Mouse (Mus musculus): Measurements from ENCODE around the gene P2ry12. TPM values are rescaled to one million over a fixed set of nuclear protein-coding genes. Genes with fewer than 3 reads are reported as not detected.

P2ry12 gene
- polyA plus RNA-seq, 1 experiment = not detected

GRCm38 (mm10) chr3:59210727-59211126, 51.9 kb downstream of the P2ry12 start, which contains the start of gene P2ry13:
Gene P2ry13, minus strand, starts transcription at chr3:59210882.
- TF ChIP-seq CTCF (IDR thresholded peaks at IDR 0.05; ENCODE audit: low read depth, low read length) (no peak), POLR2A (IDR thresholded peaks at IDR 0.05; ENCODE audit: insufficient read depth, low read length) (no peak)
- Histone ChIP-seq H3K4me3 (ENCODE audit: low read depth, low read length) (no peak within 1 kb of the TSS), H3K27ac (ENCODE audit: insufficient read depth, low read length) (no peak within 1 kb of the TSS), H3K9me3 (replicated peaks; ENCODE audit: control insufficient read depth, insufficient read depth, low read length, poor library complexity, severe bottlenecking) (no peaks in the 10 kb centered on the region), H3K36me3 (ENCODE audit: control insufficient read depth, insufficient read depth, low read length, poor library complexity, severe bottlenecking) (no peaks in the 10 kb centered on the region), H3K27me3 (ENCODE audit: control insufficient read depth, insufficient read depth, low read length, poor library complexity, severe bottlenecking) (no peaks in the 10 kb centered on the region), H3K4me1 (ENCODE audit: control insufficient read depth, insufficient read depth, low read length) (no peaks in the 10 kb centered on the region), H3K9ac (ENCODE audit: low read depth, poor library complexity, severe bottlenecking) (no peak within 1 kb of the TSS)

- H3K9ac ChIP-seq (ENCODE audit: low read depth, poor library complexity, severe bottlenecking) = no peak overlapping the region
Measured at GRCm38 (mm10) chr3:59210089-59210488, 52.6 kb downstream of the P2ry12 start.

GRCm38 (mm10) chr3:59208650-59209548, 53.8 kb downstream of the P2ry12 start:
- Histone ChIP-seq H3K36me3 (ENCODE audit: control insufficient read depth, insufficient read depth, low read length, poor library complexity, severe bottlenecking) (no peaks in the 10 kb centered on the region), H3K4me1 (ENCODE audit: control insufficient read depth, insufficient read depth, low read length) (no peaks in the 10 kb centered on the region), H3K4me3 (ENCODE audit: low read depth, low read length) (no peak overlapping the region), H3K9ac (ENCODE audit: low read depth, poor library complexity, severe bottlenecking) (no peak overlapping the region), H3K27ac (ENCODE audit: insufficient read depth, low read length) (no peak overlapping the region), H3K9me3 (replicated peaks; ENCODE audit: control insufficient read depth, insufficient read depth, low read length, poor library complexity, severe bottlenecking) (no peaks in the 10 kb centered on the region), H3K27me3 (ENCODE audit: control insufficient read depth, insufficient read depth, low read length, poor library complexity, severe bottlenecking) (no peaks in the 10 kb centered on the region)
- TF ChIP-seq EP300 (IDR thresholded peaks at IDR 0.05; ENCODE audit: insufficient read depth, low read depth, low read length) (no peak), CTCF (IDR thresholded peaks at IDR 0.05; ENCODE audit: low read depth, low read length) (peak; percentile 21), POLR2A (IDR thresholded peaks at IDR 0.05; ENCODE audit: insufficient read depth, low read length) (no peak)

More at GRCm38 (mm10) chr3:59210089-59210488, 52.6 kb downstream of the P2ry12 start:
- TF ChIP-seq POLR2A (IDR thresholded peaks at IDR 0.05; ENCODE audit: insufficient read depth, low read length) (no peak), CTCF (IDR thresholded peaks at IDR 0.05; ENCODE audit: low read depth, low read length) (no peak), EP300 (IDR thresholded peaks at IDR 0.05; ENCODE audit: insufficient read depth, low read depth, low read length) (no peak)
- no peaks in the 10 kb centered on the region for H3K9me3 ChIP-seq (replicated peaks; ENCODE audit: control insufficient read depth, insufficient read depth, low read length, poor library complexity, severe bottlenecking)
- H3K36me3 ChIP-seq (ENCODE audit: control insufficient read depth, insufficient read depth, low read length, poor library complexity, severe bottlenecking) = no peaks in the 10 kb centered on the region
- H3K27ac ChIP-seq (ENCODE audit: insufficient read depth, low read length) = no peak overlapping the region
- no peaks in the 10 kb centered on the region for H3K27me3 ChIP-seq (ENCODE audit: control insufficient read depth, insufficient read depth, low read length, poor library complexity, severe bottlenecking)
- H3K4me1 ChIP-seq (ENCODE audit: control insufficient read depth, insufficient read depth, low read length) = no peaks in the 10 kb centered on the region
- no peak overlapping the region for H3K4me3 ChIP-seq (ENCODE audit: low read depth, low read length)

- Histone ChIP-seq H3K9me3 (replicated peaks; ENCODE audit: control insufficient read depth, insufficient read depth, low read length, poor library complexity, severe bottlenecking) (no peaks in the 10 kb centered on the region), H3K27ac (ENCODE audit: insufficient read depth, low read length) (no peak overlapping the region), H3K4me1 (ENCODE audit: control insufficient read depth, insufficient read depth, low read length) (no peaks in the 10 kb centered on the region), H3K4me3 (ENCODE audit: low read depth, low read length) (no peak overlapping the region), H3K27me3 (ENCODE audit: control insufficient read depth, insufficient read depth, low read length, poor library complexity, severe bottlenecking) (no peaks in the 10 kb centered on the region; the same call in 1 of the 2 replicates), H3K36me3 (ENCODE audit: control insufficient read depth, insufficient read depth, low read length, poor library complexity, severe bottlenecking) (no peaks in the 10 kb centered on the region), H3K9ac (ENCODE audit: low read depth, poor library complexity, severe bottlenecking) (no peak overlapping the region)
- TF ChIP-seq POLR2A (IDR thresholded peaks at IDR 0.05; ENCODE audit: insufficient read depth, low read length) (no peak), EP300 (IDR thresholded peaks at IDR 0.05; ENCODE audit: insufficient read depth, low read depth, low read length) (no peak), CTCF (IDR thresholded peaks at IDR 0.05; ENCODE audit: low read depth, low read length) (no peak)
Measured at GRCm38 (mm10) chr3:59205941-59206340, 56.7 kb downstream of the P2ry12 start.

GRCm38 (mm10) chr3:59204719-59205503, 57.8 kb downstream of the P2ry12 start:
- no peak for TF ChIP-seq EP300 (IDR thresholded peaks at IDR 0.05; ENCODE audit: insufficient read depth, low read depth, low read length)
- no peak for TF ChIP-seq POLR2A (IDR thresholded peaks at IDR 0.05; ENCODE audit: insufficient read depth, low read length)
- TF ChIP-seq CTCF (IDR thresholded peaks at IDR 0.05; ENCODE audit: low read depth, low read length) = no peak
- Histone ChIP-seq H3K9ac (ENCODE audit: low read depth, poor library complexity, severe bottlenecking) (no peak overlapping the region), H3K9me3 (replicated peaks; ENCODE audit: control insufficient read depth, insufficient read depth, low read length, poor library complexity, severe bottlenecking) (no peaks in the 10 kb centered on the region), H3K4me1 (ENCODE audit: control insufficient read depth, insufficient read depth, low read length) (no peaks in the 10 kb centered on the region), H3K4me3 (ENCODE audit: low read depth, low read length) (no peak overlapping the region), H3K27me3 (ENCODE audit: control insufficient read depth, insufficient read depth, low read length, poor library complexity, severe bottlenecking) (no peaks in the 10 kb centered on the region; the same call in 1 of the 2 replicates), H3K27ac (ENCODE audit: insufficient read depth, low read length) (no peak overlapping the region), H3K36me3 (ENCODE audit: control insufficient read depth, insufficient read depth, low read length, poor library complexity, severe bottlenecking) (no peaks in the 10 kb centered on the region)
